Mouse (Mus musculus): ENCODE data around the gene Cd46. TPM values are rescaled to one million over a fixed set of nuclear protein-coding genes. Genes with fewer than 3 reads are reported as not detected.

Cd46 gene
- polyA plus RNA-seq, 1 experiment from 2014 or later, result 0.70 TPM

DNA sequence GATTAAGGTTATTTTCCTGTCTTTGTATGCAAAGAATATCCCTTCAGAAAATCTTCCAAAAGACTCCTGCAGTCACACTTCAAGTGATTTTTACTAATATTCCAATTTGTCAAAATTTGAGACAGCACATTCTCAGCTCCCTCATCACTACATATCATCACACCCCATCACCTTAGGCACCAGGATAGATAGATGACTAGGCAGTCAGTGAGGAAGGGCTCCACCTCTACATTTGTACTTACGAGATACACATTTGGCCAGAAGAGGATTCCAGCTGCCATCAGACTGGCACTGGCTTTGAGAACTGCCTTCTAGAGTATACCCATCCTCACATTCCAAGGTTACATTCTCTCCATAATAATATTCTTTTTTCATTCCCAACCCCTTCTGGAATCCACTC lies 22.4 kb upstream of the Cd46 start:
- Histone ChIP-seq H3K9ac (ENCODE audit: low read length) (no peak overlapping the region), H3K4me2 (replicated peaks; ENCODE audit: low read depth) (no peak overlapping the region), H3K27me3 (ENCODE audit: control insufficient read depth, insufficient read depth, low read length) (no peaks in the 10 kb centered on the region), H3K4me1 (replicated peaks; ENCODE audit: control insufficient read depth, insufficient read depth) (no peaks in the 10 kb centered on the region), H3K4me3 (ENCODE audit: low read depth, low read length) (no peak overlapping the region), H3K9me3 (ENCODE audit: control insufficient read depth, low read length) (no peaks in the 10 kb centered on the region), H3K27ac (replicated peaks) (no peak overlapping the region), H3K36me3 (ENCODE audit: control insufficient read depth, insufficient read depth, low read length) (no peaks in the 10 kb centered on the region; the same call in 1 of the 2 replicates)
- ATAC-seq (ENCODE audit: low FRiP score, low TSS enrichment) (no peak), DNase-seq (ENCODE audit: low spot score) (no peak)
- WGBS, result 96% methylated on average over 1 of the region's 1 CpGs
- no peak for TF ChIP-seq CTCF (IDR thresholded peaks at IDR 0.05; ENCODE audit: low read depth)
- no peak for TF ChIP-seq EP300 (optimal IDR thresholded peaks at IDR 0.05)

DNA sequence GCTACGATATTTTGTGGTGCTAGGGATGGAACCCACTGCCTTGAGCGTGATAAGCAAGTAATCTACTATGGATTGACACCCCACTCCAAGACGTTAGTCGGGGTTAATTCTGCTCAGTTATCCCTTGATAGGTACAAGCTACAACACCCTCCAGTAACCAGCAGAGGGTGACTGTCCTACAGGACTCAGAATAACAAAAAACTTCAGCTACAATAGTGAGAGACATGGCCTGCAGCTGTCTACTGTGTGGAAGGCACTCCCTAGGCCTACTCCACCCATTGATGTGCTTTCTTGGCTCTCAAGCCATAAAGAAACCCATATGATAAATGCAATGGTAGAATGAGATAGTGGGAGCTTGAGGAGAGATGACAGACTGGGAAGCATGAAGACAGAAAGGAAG lies 21.6 kb upstream of the Cd46 start:
- H3K4me1 ChIP-seq (replicated peaks; ENCODE audit: control insufficient read depth, insufficient read depth), result no peaks in the 10 kb centered on the region
- H3K36me3 ChIP-seq (ENCODE audit: control insufficient read depth, insufficient read depth, low read length), result no peaks in the 10 kb centered on the region; the same call in 1 of the 2 replicates
- H3K27me3 ChIP-seq (ENCODE audit: control insufficient read depth, insufficient read depth, low read length), result no peaks in the 10 kb centered on the region
- peak; percentile 24 for TF ChIP-seq CTCF (IDR thresholded peaks at IDR 0.05; ENCODE audit: low read depth)
- TF ChIP-seq EP300 (optimal IDR thresholded peaks at IDR 0.05), result no peak
- no peak for ATAC-seq (ENCODE audit: low FRiP score, low TSS enrichment)
- H3K4me3 ChIP-seq (ENCODE audit: low read depth, low read length), result no peak overlapping the region
- no peak overlapping the region for H3K9ac ChIP-seq (ENCODE audit: low read length)
- WGBS, result 89% methylated on average over 4 of the region's 4 CpGs
- H3K9me3 ChIP-seq (ENCODE audit: control insufficient read depth, low read length), result no peaks in the 10 kb centered on the region
- no peak for DNase-seq (ENCODE audit: low spot score)
- H3K4me2 ChIP-seq (replicated peaks; ENCODE audit: low read depth), result no peak overlapping the region
- H3K27ac ChIP-seq (replicated peaks), result no peak overlapping the region

DNA sequence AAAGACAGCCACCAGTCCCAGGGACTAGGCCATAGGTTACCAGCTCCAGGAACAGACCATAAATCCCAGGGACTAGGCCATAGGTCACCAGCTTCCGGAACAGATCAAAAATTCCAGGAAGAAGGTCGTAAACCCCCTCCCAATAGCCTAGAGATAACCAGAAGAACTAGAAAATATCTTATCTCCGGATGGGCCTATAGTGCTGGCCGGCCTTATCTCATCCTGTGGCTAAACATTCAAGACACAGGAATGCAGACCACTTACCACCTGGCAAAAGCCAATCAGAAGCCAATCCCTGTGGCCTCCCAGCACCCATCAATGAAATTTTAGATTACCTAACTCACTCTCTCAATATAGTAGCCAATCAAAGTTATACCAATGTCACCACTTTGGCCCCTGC lies 8.6 kb upstream of the Cd46 start:
- DNase-seq (ENCODE audit: low spot score) (no peak), ATAC-seq (ENCODE audit: low FRiP score, low TSS enrichment) (no peak)
- H3K27ac ChIP-seq (replicated peaks), result no peak overlapping the region
- no peaks in the 10 kb centered on the region for H3K9me3 ChIP-seq (ENCODE audit: control insufficient read depth, low read length)
- 29% methylated on average over 4 of the region's 4 CpGs for WGBS
- no peaks in the 10 kb centered on the region for H3K4me1 ChIP-seq (replicated peaks; ENCODE audit: control insufficient read depth, insufficient read depth)
- H3K36me3 ChIP-seq (ENCODE audit: control insufficient read depth, insufficient read depth, low read length), result peaks cover 3% of the 10 kb centered on the region
- no peak overlapping the region for H3K4me2 ChIP-seq (replicated peaks; ENCODE audit: low read depth)
- no peaks in the 10 kb centered on the region for H3K27me3 ChIP-seq (ENCODE audit: control insufficient read depth, insufficient read depth, low read length)
- TF ChIP-seq CTCF (IDR thresholded peaks at IDR 0.05; ENCODE audit: low read depth) (no peak), EP300 (optimal IDR thresholded peaks at IDR 0.05) (no peak)
- H3K9ac ChIP-seq (ENCODE audit: low read length), result no peak overlapping the region
- H3K4me3 ChIP-seq (ENCODE audit: low read depth, low read length), result no peak overlapping the region

DNA sequence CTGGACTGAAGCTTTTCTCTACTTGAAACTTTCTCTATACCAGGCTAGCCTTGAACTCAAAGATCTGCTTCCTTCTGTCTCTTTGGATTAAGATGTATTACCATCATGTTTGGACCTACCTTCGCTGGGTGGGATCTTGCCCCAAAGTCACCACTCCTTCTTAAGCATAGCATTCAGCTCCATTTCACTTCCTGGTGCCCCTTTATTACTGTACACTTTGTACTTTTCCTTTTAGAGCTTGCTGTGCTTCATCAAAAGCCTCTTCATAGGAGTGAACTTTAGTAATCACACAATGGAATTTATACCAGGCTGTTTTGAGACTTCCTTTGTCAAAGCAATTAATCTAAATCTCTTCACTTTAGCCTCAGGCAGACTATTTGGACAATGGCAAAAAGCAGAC lies 6.0 kb upstream of the Cd46 start:
- Histone ChIP-seq H3K4me2 (replicated peaks; ENCODE audit: low read depth) (no peak overlapping the region), H3K4me1 (replicated peaks; ENCODE audit: control insufficient read depth, insufficient read depth) (no peaks in the 10 kb centered on the region), H3K9ac (ENCODE audit: low read length) (no peak overlapping the region), H3K36me3 (ENCODE audit: control insufficient read depth, insufficient read depth, low read length) (no peaks in the 10 kb centered on the region), H3K27me3 (ENCODE audit: control insufficient read depth, insufficient read depth, low read length) (no peaks in the 10 kb centered on the region), H3K9me3 (ENCODE audit: control insufficient read depth, low read length) (no peaks in the 10 kb centered on the region), H3K27ac (replicated peaks) (no peak overlapping the region), H3K4me3 (ENCODE audit: low read depth, low read length) (no peak overlapping the region)
- WGBS, result 90% methylated on average over 1 of the region's 1 CpGs
- DNase-seq (ENCODE audit: low spot score) (no peak), ATAC-seq (ENCODE audit: low FRiP score, low TSS enrichment) (no peak)
- TF ChIP-seq EP300 (optimal IDR thresholded peaks at IDR 0.05) (no peak), CTCF (IDR thresholded peaks at IDR 0.05; ENCODE audit: low read depth) (no peak)

DNA sequence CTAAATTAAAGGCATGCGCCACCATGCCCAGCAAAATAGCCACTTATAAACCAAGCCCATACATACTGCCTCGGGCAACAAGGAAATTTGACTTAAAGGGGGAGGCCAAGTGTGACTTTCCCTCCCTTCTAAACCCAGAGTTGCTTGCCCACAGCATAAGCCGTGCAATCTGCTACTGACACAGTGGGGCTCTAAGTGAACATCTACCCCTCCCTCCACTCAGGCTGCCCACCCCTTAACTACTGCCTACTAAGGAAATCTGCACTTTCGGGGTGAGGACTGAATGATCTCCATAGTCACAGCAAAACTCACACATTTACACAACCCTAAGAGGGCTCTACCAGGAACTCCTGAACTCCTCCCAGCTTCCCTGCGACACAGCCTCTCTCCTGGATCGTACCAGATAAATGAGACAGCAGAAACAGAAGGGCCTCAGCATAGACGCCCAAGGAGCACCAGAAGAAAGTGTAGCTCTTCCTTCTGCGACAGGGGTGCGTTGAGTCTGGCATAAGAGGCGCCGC lies 290 bp downstream of the Cd46 start:
- H3K36me3 ChIP-seq (ENCODE audit: control insufficient read depth, insufficient read depth, low read length), result no peaks in the 10 kb centered on the region
- DNase-seq (ENCODE audit: low spot score) (no peak), ATAC-seq (ENCODE audit: low FRiP score, low TSS enrichment) (peak; percentile 90)
- no peaks in the 10 kb centered on the region for H3K4me1 ChIP-seq (replicated peaks; ENCODE audit: control insufficient read depth, insufficient read depth)
- TF ChIP-seq EP300 (optimal IDR thresholded peaks at IDR 0.05) (no peak), CTCF (IDR thresholded peaks at IDR 0.05; ENCODE audit: low read depth) (no peak)
- H3K27ac ChIP-seq (replicated peaks), result peak overlapping the region; percentile 56
- H3K9me3 ChIP-seq (ENCODE audit: control insufficient read depth, low read length), result no peaks in the 10 kb centered on the region
- H3K4me2 ChIP-seq (replicated peaks; ENCODE audit: low read depth), result peak overlapping the region; percentile 50
- H3K4me3 ChIP-seq (ENCODE audit: low read depth, low read length), result peak overlapping the region; percentile 38
- no peaks in the 10 kb centered on the region for H3K27me3 ChIP-seq (ENCODE audit: control insufficient read depth, insufficient read depth, low read length)
- 18% methylated on average over 11 of the region's 11 CpGs for WGBS
- peak overlapping the region; percentile 56 for H3K9ac ChIP-seq (ENCODE audit: low read length)

DNA sequence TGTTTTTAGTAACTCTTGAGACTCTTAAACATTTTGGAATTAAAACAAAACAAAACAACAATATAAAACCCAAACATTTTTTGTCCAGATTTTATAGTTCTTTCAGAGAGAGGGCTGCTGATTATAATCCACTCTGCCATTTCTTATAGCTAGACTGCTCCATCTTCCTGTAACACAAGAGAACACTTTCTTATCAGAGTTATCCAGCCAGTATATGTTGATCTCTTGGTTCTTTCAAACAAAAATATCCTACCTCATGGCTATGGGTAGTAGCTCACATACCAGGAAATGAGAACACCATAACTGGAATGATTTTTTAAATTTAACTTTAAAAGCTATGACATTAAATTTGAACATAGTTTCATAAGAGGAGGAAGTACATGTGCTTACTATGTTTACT lies 9.9 kb downstream of the Cd46 start:
- H3K9me3 ChIP-seq (ENCODE audit: control insufficient read depth, low read length), result no peaks in the 10 kb centered on the region
- H3K4me3 ChIP-seq (ENCODE audit: low read depth, low read length), result no peak overlapping the region
- H3K36me3 ChIP-seq (ENCODE audit: control insufficient read depth, insufficient read depth, low read length), result no peaks in the 10 kb centered on the region
- no peak for TF ChIP-seq CTCF (IDR thresholded peaks at IDR 0.05; ENCODE audit: low read depth)
- no peak for TF ChIP-seq EP300 (optimal IDR thresholded peaks at IDR 0.05)
- H3K9ac ChIP-seq (ENCODE audit: low read length), result no peak overlapping the region
- no peaks in the 10 kb centered on the region for H3K4me1 ChIP-seq (replicated peaks; ENCODE audit: control insufficient read depth, insufficient read depth)
- no peak overlapping the region for H3K4me2 ChIP-seq (replicated peaks; ENCODE audit: low read depth)
- ATAC-seq (ENCODE audit: low FRiP score, low TSS enrichment), result no peak
- no peaks in the 10 kb centered on the region for H3K27me3 ChIP-seq (ENCODE audit: control insufficient read depth, insufficient read depth, low read length)
- no peak overlapping the region for H3K27ac ChIP-seq (replicated peaks)
- DNase-seq (ENCODE audit: low spot score), result no peak

Measured in stomach, postnatal 0 days (tissue).